Mouse (Mus musculus): ENCODE measurements at regions not wholly inside any gene's neighbourhood (a gene's known extent, or its start where the extent isn't known, plus 50 kb on each side); places are given as distances from the start of the nearest gene placed in this dataset.

- TF ChIP-seq CTCF (IDR thresholded peaks at IDR 0.05; ENCODE audit: low read depth, low read length) (no peak), POLR2A (IDR thresholded peaks at IDR 0.05; ENCODE audit: borderline replicate concordance, low read depth, low read length) (no peak)
Measured at GRCm38 (mm10) chr17:75714059-75714458, 162.3 kb upstream of the Fam98a start.

Data from bone marrow macrophage, adult 2 months (primary cell).